Mouse (Mus musculus): ENCODE data around the gene Acbd6.

The Acbd6 gene

DNA sequence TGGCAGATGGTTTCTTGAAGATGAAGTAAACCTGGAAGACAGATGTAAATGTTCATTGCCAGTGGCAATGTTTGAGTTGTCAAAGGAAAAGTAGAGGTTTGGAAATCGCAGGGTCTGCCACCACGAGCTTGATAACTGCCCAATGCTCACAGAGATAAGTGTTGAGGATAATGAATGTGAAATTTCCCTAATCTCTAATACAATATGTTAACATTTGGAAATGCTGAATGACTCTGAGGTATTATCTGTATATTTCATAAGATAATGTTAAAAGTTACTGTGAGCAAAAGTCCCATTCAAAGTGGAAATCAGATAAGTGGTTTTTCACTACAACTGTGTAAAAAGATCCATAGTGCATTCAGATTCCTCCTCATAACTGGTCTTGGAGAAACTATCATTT is 2.8 kb downstream of the Acbd6 start:
- no peak for DNase-seq

DNA sequence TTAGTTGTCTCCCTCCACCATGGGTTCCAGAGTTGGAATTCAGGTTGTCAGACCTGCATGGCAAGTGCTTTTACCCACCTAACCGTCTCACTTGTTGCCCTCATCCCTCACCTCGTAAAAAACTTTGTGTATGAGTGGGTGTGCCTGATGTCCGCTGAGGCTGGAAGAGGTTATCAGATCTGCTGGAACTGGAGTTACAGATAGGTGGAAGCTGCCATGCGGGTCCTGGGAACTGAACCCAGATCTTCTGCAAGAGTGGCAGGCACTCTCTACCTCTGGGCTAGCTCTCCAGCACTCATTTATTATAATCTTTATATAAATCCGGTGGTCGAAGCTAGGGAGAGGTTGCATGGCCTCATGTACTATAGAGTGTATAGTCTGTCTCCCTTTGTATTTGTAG is 4.3 kb downstream of the Acbd6 start:
- DNase-seq, result no peak

DNA sequence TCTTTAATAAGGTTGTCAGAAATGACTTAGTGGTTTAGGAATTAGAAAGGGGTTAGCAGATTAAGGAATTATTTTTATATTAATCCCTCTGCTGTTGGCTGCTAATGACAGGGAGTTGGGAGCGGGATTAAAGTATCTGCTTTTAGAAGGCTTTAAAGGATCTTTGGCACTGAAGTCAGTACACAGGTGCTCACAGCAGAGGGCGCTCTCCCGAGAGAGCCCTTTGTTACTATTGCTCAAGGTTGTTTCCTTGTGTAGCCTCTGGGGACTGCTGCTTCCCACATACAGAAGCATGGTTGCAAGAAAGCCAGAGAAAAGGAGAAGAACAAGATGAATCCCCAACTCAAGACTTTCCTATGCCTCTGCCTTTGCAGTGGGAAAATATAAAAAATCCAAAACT is 6.8 kb downstream of the Acbd6 start:
- DNase-seq, result no peak

DNA sequence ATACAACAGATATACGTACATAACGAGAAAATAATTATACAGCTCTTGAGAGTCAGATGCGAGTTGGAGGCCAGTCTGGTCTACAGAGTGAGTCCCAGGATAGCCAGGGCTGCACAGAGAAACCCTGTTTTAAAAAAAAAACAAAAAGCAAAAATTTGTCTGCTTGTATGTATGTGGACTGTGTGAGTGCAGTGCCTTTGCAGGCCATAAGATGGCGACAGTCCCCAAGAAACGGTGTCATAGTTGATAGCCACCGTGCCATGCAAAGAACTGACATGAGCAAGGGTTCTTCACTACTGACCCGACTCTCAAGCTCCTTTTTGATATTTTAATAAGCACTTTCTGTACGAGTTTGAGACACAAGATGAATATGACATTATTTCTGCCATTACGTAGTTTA is 10.2 kb downstream of the Acbd6 start:
- DNase-seq, result no peak

- DNase-seq, result no peak
Observed at GRCm38 (mm10) chr1:155569340-155569739, 11.4 kb downstream of the Acbd6 start.

GRCm38 (mm10) chr1:155574966-155575673 is 17.2 kb downstream of the Acbd6 start:
- peak; percentile 77 for DNase-seq

GRCm38 (mm10) chr1:155576432-155576831 is 18.5 kb downstream of the Acbd6 start:
- DNase-seq, result peak; percentile 50

DNA sequence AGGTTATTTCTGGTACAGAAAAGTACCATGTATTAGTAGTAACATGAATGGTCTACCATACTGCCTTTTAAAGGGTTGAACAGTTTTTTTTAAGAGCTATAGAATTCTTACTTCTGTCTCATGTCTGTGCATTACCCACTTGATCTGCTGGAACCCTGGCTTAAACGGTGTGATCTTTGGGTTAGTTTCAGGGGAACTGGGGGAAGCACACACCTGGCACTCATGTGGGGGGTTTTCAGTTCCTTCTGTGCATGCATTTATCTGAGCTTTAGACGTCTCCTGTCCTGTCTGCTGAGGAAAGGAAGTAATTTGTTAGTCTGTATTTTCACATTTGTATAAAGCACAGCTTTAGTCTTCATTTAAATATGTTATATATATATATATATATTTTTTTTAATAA is 19.4 kb downstream of the Acbd6 start:
- no peak for DNase-seq

GRCm38 (mm10) chr1:155587961-155588360 is 30.0 kb downstream of the Acbd6 start:
- DNase-seq, result no peak

GRCm38 (mm10) chr1:155594141-155594540 is 36.2 kb downstream of the Acbd6 start:
- no peak for DNase-seq

DNA sequence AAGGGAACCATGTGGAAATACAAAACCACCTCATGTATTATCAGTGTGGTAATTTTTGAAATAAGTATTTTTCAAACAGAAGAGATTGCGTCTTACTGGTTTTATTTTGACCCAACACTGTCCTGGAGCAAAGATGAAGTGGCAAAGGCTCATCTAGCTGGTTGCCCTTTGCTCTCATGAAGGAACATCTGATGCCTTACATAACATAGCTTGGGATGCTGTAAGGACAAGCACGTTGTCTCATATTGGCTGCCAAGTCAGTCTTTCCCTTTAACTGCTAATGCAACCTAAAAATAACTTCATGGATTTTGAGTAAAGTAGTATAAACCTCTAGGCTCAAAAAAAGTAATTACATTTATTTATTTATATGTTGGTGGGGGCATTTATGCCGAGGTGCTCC is 38.7 kb downstream of the Acbd6 start:
- no peak for DNase-seq

DNA sequence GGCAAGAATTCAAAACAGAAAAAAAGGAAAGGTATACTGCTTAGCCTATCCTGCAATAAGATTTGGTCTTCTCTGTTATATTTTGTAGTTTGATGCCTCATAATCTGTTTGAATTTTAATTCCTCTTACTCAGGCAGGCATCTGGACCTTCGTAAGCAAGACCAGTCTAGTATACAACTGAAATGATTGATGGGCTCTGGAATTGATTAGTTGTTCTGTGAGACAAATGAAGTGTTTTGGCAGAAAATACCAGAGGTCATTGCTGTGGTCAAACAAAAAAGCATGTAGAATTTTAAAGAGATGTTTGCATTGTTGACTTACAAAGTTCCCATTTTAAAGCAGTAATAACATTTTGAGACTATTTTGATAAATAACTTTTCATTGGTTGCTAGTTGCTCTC is 46.8 kb downstream of the Acbd6 start:
- DNase-seq, result no peak

DNA sequence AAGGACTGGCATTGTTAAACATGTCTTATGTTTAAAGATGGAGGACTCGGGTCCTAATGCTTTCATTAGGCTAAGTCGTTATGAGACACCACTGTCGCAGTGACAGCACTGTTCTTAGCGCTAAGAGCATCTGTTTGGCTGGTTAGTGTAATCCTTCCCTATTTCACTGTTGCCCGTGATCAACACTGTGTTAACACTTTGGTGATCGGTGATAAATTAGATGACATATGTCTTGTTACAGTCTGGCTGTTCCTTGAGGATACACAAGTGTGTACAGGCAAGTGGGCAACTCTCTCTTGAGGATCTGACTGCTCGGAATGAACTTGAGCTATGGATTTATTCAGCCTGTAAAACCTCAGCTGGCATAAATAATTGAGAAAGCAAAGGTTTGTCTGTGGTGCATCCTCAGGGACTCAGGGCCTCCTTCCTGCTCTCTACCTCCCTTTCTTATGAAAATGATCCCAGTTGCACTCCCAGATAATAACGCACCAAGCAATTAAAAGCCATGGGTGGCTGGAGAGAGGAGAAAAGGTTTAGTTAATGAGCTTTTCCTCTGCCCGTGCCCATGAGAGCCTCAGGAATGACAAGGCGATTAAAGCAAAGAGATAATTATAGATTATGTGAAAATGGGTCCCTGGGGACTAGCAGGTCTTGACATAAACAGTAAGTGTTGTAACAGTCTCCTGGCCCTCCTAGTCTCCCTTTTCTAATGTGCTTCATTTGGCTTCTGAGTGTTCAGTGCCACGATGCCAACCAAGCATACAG is 47.7 kb downstream of the Acbd6 start:
- DNase-seq, result no peak

DNA sequence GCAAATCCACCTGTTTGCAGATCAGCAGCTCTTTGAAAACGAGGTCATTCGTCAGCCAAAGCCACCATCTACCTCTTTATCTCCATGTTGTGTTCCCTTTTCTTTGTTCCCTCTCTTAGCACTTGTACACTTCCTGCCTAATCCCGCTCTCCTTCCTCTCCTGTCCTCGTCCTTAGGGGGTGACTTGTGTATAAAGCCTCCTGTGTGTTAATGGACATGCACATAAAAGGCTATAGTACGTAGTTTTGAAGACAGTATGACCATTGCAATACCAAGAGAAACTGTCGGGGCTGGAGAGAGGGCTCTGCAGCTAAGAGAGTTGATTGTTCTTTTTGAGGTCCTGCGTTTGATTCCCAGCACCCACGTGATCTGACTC is 48.2 kb downstream of the Acbd6 start:
- DNase-seq, result no peak

- DNase-seq, result no peak
Observed at GRCm38 (mm10) chr1:155608524-155608923, 50.6 kb downstream of the Acbd6 start.

- no peak for DNase-seq
Observed at GRCm38 (mm10) chr1:155614426-155614825, 56.5 kb downstream of the Acbd6 start.

GRCm38 (mm10) chr1:155621075-155621474 is 63.2 kb downstream of the Acbd6 start:
- no peak for DNase-seq

GRCm38 (mm10) chr1:155623192-155623591 is 65.3 kb downstream of the Acbd6 start:
- DNase-seq, result no peak

GRCm38 (mm10) chr1:155627746-155628145 is 69.8 kb downstream of the Acbd6 start:
- DNase-seq, result no peak

DNA sequence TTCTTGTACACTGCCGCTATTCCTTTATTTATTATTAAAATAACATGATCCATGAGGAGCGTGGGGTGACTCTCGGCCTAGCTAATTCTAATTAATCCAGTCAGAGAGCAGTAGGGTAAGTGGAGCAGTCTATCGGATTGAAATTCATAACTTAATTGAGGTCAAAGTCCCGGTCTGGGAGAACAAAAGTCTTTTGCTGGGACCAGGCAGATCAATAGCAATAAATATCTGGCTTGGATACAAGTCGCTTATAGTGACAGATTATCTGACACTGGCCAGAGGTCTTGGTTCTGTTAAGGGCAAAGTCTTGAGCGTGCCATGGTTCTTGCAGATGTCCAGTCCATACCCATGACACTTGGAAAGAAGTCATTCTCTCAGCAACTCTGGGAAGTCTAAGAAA is 78.7 kb downstream of the Acbd6 start:
- DNase-seq, result no peak

DNA sequence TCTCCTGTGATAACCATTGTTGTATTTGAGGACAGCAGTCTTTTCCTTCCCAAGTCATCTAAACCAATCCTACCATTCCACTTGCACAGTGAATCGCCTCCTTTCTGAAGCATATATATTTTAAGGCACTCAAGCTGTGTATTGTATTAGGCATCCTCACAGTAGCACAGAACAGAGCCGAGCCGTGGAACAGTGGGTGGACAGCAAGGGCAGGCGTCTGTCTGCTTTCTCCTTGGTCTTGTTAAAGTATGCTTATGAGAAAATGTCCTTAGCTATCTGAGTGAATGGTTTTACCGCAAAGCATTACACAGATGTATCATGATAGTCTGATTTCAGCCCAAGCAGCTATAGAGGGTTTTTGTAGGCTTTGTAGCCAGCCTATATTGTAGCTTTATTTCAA is 87.9 kb downstream of the Acbd6 start:
- no peak for DNase-seq

DNA sequence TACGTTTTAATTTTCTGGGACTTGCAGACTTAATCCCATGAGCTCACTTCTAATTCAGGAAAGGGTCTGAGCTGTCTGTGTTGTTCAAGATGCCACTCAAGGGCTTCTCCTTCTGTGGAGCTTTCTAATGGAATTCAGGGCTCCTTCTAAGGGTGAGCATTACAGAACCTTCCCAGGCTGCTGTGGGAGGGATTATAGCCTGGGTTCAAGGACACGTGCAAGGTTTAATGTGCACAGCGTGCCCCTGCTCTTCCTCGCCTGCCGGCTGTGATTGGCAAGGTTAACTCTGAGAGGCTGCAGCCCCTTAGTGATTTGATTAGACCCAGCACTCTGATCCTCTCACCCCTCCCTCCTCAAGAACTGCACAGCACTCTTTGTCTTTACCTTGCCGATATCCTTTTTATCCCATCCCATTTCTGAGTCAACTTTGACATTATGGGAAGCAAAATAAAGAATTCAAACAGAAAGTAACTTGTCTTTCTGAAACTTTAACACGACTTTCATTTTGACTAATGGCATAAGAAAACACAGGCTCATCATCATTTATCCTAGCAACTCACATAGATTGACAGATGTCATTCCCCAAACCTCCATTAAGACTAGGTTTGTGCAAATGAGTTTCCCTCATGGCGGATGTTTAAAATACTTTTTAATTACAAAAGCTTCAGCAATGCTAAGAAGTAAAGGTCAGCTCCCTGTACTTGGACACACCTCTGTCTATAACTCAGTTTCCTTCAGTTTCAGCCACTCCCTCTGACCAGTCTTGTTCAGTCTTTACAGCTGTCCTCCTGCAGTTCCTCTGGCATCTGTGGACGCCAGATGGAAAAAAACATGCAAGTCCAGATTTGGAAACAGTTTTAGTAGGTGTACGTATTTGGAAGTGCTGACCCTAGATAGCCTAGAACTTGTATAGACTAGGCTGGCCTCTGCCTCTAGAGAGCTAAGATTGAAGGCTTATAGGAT is 88.7 kb downstream of the Acbd6 start:
- DNase-seq, result no peak

GRCm38 (mm10) chr1:155650121-155650846 is 92.4 kb downstream of the Acbd6 start:
- peak; percentile 8 for DNase-seq

All from cerebellum, adult 8-10 months (tissue).